Mouse (Mus musculus) heart, adult 2 months (tissue): ENCODE measurements around the gene Myb. TPM values are rescaled to one million over a fixed set of nuclear protein-coding genes. Genes with fewer than 3 reads are reported as not detected.
A peak's percentile ranks its signal among the peaks of the same experiment; 100 is the strongest.

Experiments used
- DNase-seq, 2 experiments: peaks; one replicate each; pipeline ENCODE4 v3.0.0; 2021
- H3K27ac ChIP-seq: fragments of 200-600 bp; 2 replicates; pipeline ENCODE4 v1.8.1; 2022
- H3K27me3 ChIP-seq: fragments of 200-500 bp; 2 replicates; pipeline ENCODE4 v1.6.1; 2012; ENCODE audit warnings: mild to moderate bottlenecking, low read length, inconsistent platforms, mixed read lengths; ENCODE audit not compliant: control insufficient read depth, insufficient read depth
- H3K36me3 ChIP-seq: fragments of 200-500 bp; 2 replicates; pipeline ENCODE4 v1.6.1; 2012; ENCODE audit warnings: low read length, inconsistent platforms; ENCODE audit not compliant: control insufficient read depth, insufficient read depth
- H3K4me1 ChIP-seq: fragments of 200-500 bp; 2 replicates; pipeline ENCODE4 v1.6.1; 2011; ENCODE audit warnings: low read length; ENCODE audit not compliant: control insufficient read depth, insufficient read depth
- H3K4me3 ChIP-seq: fragments of 200-600 bp; 2 replicates; pipeline ENCODE4 v1.8.1; 2022
- H3K79me2 ChIP-seq: fragments of 200-500 bp; replicated peaks from 2 replicates; pipeline ENCODE4 v1.6.1; 2012; ENCODE audit warnings: mild to moderate bottlenecking, inconsistent platforms, low read length, moderate library complexity, mixed read lengths; ENCODE audit not compliant: control insufficient read depth, insufficient read depth
- H3K9ac ChIP-seq: fragments of 200-500 bp; 2 replicates; pipeline ENCODE4 v1.6.1; 2012; ENCODE audit warnings: low read depth, mild to moderate bottlenecking, control low read depth, inconsistent platforms, low read length, mixed read lengths
- CTCF ChIP-seq: fragments of 200-600 bp; IDR thresholded peaks from 2 replicates; pipeline ENCODE4 v1.8.1; 2022; ENCODE audit warnings: antibody characterized with exemption, mild to moderate bottlenecking, moderate library complexity
- EP300 ChIP-seq: fragments of 200-500 bp; IDR thresholded peaks from 2 replicates; pipeline ENCODE4 v1.6.1; 2011; ENCODE audit warnings: low read depth, low read length, control low read depth; ENCODE audit not compliant: insufficient read depth
- POLR2A ChIP-seq: fragments of 200-500 bp; IDR thresholded peaks from 2 replicates; pipeline ENCODE4 v1.6.1; 2011; ENCODE audit warnings: mild to moderate bottlenecking, low read depth, low read length, control low read depth; ENCODE audit not compliant: insufficient read depth
- WGBS: fragments of 180-500 bp; shearing (Covaris S2); methylation state at CpG from one replicate; pipeline ENCODE4 v1.1.7; 2018; 5-methylcytosine and 5-hydroxymethylcytosine counted together
- intact Hi-C: fragments of 180-260 bp; cut with DNase I; formaldehyde crosslinking; loops from one replicate; pipeline ENCODE4 v1.15.1; 2025
- polyA plus RNA-seq: library from polyadenylated mRNA; depleted of rRNA; stranded (reverse); fragments of >200 nt; gene quantifications from 2 replicates; pipeline ENCODE4 v1.2.3, GENCODE M21; 2012; rRNA removed
- total RNA-seq, 2 experiments: library from RNA; stranded (reverse); gene quantifications; 2 replicates each; pipeline ENCODE4 v1.2.3; 2021

The Myb gene
- total and polyA plus RNA-seq, 3 experiments, result 0.31 TPM; not detected in 2

DNA sequence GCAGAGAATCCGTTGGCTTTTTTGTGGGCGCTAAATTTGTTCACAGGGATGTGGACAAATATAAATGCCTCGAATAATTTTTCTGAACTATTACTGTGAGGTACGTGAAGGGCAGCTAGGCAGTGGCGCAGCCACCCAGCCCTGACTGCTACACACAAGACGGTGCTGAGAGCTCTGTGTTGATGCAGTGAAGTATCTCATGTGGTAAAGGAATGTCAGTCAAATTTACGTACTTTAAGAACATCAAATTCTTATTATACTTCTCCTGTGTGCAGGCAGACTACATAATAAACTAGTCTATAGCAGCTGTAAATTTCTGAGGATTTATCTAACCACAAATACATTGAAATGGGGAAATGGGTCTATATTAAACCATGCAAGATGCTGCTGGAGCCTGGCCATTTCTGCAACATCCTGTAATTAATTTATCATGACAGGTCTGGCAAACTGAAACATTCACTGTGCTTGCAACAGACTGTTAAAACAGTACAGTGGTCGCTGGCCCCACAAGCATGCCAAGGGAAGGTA, 77.3 kb downstream of the Myb start:
- Histone ChIP-seq H3K79me2 (no peaks in the 10 kb centered on the region), H3K4me1 (no peaks in the 10 kb centered on the region), H3K4me3 (no peak overlapping the region), H3K27me3 (no peaks in the 10 kb centered on the region), H3K36me3 (no peaks in the 10 kb centered on the region), H3K27ac (no peak overlapping the region), H3K9ac (no peak overlapping the region)
- WGBS, result 78% methylated on average over 8 of the region's 8 CpGs
- no peak for DNase-seq
- intact Hi-C loops, result no loop called here
- TF ChIP-seq EP300 (no peak), CTCF (no peak), POLR2A (no peak)

DNA sequence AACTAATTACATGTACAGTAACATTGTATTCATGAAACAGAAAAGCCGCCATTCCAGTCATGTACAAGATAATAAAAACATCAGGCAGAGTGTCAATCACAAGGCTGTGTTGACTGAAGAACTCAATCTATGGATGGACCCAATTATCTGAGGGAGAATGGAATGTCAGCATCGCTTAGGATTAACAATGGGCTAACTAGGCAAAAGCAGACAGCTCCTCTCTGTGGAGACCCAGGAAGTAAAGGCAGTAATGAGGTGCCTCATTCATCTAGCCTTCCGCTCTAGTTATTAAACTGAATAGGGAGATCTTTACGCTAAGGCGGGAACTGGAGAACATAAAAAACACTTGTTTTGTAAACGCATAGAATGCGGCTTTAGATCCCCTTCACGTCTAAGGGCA, 78.3 kb downstream of the Myb start:
- Histone ChIP-seq H3K79me2 (no peaks in the 10 kb centered on the region), H3K27ac (no peak overlapping the region), H3K36me3 (no peaks in the 10 kb centered on the region), H3K4me1 (no peaks in the 10 kb centered on the region), H3K4me3 (no peak overlapping the region), H3K9ac (no peak overlapping the region), H3K27me3 (no peaks in the 10 kb centered on the region)
- intact Hi-C loops, result no loop called here
- no peak for DNase-seq
- TF ChIP-seq EP300, result no peak
- TF ChIP-seq POLR2A, result no peak
- TF ChIP-seq CTCF, result no peak
- 89% methylated on average over 8 of the region's 8 CpGs for WGBS

DNA sequence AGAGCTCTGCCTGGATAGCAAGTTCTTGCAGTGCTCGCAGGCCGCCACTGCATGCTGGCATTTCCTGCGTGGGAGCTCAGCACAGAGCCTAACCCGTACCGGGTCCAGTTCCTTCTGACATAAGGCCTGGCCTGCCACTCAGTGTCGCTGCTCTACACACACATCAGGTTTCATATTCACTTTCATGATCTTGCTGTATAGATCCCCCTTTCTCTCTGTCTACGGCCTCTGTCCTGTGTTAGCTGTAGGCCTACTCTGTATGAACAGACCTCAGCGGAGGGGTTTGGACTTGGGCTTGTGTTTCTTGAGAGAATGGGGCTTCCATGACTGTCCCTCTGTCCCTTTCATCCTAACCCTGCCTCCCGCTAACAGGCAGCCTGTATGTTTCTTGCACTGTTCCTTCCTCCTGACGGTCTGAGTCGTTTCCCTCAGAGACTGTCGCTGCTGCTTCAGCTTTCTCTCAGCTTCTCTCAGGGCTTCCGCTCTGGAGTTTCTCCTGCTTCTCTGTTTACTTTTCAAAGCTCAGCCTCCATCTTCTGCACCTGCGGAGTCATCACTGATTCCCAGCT, 83.5 kb downstream of the Myb start:
- Histone ChIP-seq H3K27me3 (no peaks in the 10 kb centered on the region), H3K9ac (no peak overlapping the region), H3K27ac (no peak overlapping the region), H3K4me1 (no peaks in the 10 kb centered on the region), H3K36me3 (no peaks in the 10 kb centered on the region), H3K4me3 (no peak overlapping the region), H3K79me2 (no peaks in the 10 kb centered on the region)
- no peak for TF ChIP-seq POLR2A
- no peak for TF ChIP-seq CTCF
- TF ChIP-seq EP300, result no peak
- intact Hi-C loops, result no loop called here
- 67% methylated on average over 14 of the region's 14 CpGs for WGBS
- DNase-seq, result peak in 1 of 2 experiments; percentile 45

DNA sequence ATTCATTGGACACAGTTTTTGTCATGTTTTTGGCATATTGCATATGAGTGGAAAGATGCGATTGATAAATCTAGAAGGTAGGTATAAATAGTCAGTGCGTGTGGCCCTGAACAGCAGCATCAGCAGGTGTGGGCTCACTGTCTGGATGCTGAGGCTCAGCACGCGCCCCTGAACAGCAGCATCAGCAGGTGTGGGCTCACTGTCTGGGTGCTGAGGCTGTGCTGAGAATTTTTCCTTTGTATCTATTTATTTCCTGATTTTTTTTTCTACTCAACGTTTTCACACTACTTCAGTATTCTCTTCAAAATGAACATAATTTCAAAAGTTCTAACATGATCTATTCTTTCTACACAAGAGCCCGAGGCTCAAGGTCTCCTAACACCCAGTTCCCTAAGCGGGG, 84.1 kb downstream of the Myb start:
- no peak overlapping the region for H3K27ac ChIP-seq
- H3K9ac ChIP-seq, result no peak overlapping the region
- DNase-seq, result no peak
- intact Hi-C loops, result no loop called here
- H3K36me3 ChIP-seq, result no peaks in the 10 kb centered on the region
- H3K79me2 ChIP-seq, result no peaks in the 10 kb centered on the region
- H3K4me1 ChIP-seq, result no peaks in the 10 kb centered on the region
- no peaks in the 10 kb centered on the region for H3K27me3 ChIP-seq
- TF ChIP-seq EP300, result no peak
- TF ChIP-seq POLR2A, result no peak
- 81% methylated on average over 7 of the region's 7 CpGs for WGBS
- H3K4me3 ChIP-seq, result no peak overlapping the region

DNA sequence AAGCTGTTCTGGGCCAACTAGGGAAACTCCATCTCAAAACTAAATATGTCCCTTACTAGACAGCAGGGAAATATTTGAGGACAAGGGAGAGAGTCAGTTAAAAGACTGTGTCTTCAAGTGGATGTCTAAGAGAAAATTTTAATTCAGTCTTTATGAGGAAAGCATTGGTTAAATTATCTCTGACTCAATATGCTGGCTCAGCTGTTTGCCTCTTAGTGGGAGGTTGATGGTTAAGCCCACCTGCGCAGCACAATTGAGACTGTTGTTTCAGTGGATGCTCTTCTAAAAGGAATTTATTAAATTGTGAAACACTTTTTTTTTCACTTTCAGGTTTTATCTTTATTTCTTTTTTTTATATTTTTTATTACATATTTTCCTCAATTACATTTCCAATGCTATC, 84.6 kb downstream of the Myb start:
- Histone ChIP-seq H3K27ac (no peak overlapping the region), H3K79me2 (no peaks in the 10 kb centered on the region), H3K36me3 (no peaks in the 10 kb centered on the region), H3K4me3 (no peak overlapping the region), H3K4me1 (no peaks in the 10 kb centered on the region), H3K9ac (no peak overlapping the region), H3K27me3 (no peaks in the 10 kb centered on the region)
- TF ChIP-seq EP300, result no peak
- TF ChIP-seq CTCF, result no peak
- no peak for TF ChIP-seq POLR2A
- no peak for DNase-seq
- intact Hi-C loops, result no loop called here
- 95% methylated on average over 1 of the region's 1 CpGs for WGBS

Other genes with a start within 250 kb of the Myb start
- 1 to 10 TPM; 1.3 TPM for gene Ahi1, start 208.4 kb downstream of the Myb start, total RNA-seq
- 0.86 and 2.3 TPM in 2 replicates for gene Ahi1, start 208.4 kb downstream of the Myb start, polyA plus RNA-seq
- gene Hbs1l, start 135.0 kb upstream of the Myb start, total RNA-seq, result 10 to 100 TPM; 72.9 to 79.7 TPM
- gene Hbs1l, start 135.0 kb upstream of the Myb start, polyA plus RNA-seq, result 13.5 and 20.9 TPM in 2 replicates
- gene Aldh8a1, start 216.3 kb upstream of the Myb start, total RNA-seq, result not detected
- gene Aldh8a1, start 216.3 kb upstream of the Myb start, polyA plus RNA-seq, result 0.29 TPM in 1 of 2 replicates, not detected in the other